Mouse (Mus musculus) heart, adult 11 months (tissue): ENCODE results near the gene Epm2aip1.

ENCODE experiments used
- DNase-seq: peaks from one replicate; pipeline ENCODE4 v3.0.0; 2022

Epm2aip1 gene

DNA sequence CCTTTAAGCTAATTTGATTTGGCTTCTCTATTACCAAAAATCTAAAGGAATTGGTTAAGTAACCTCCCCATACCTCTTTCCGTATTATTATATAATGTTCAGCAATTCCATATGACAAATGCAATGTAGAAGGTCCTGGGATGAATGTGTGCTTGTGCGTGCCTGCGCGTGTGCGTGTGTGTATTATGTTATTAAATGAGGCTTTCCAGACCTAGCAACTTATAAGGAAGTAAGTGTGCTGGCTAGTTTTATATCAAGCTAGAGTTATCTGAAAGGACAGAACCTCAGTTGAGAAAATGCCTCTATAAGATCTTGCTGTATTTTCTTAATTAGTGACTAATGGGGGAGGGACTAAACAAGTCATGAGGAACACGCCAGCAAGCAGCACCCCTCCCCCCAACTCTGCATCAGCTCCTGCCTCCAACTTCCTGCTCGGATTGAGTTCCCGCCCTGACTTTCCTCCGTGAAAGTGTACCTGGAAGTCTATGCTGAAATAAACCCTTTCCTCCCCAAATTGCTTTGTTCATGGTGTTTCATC lies 17.6 kb downstream of the Epm2aip1 start:
- peak; percentile 89 for DNase-seq

DNA sequence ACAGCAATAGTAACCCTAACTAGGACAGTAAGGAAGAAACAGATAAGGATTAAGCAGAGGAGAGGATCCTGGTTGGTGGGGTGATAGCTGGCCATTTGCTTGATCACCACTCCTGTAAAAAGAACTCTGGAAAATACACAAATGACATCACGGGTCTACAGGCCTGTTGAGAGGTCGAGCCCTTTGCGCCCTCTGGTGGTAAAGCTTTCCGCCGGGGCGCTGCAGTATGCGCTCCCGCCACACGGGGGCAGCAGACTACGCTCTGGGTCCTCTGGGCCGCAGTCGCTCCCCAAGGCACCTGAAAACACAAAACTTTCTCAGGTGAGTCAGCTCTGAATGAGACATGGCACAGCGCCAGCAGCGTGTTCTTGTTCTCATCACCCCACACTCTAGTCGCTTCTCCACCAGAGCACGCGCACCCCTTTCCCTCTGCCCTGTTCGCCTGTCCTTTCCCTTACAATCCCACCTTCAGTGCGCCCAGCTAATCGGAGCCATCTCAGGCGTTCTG lies 18.2 kb downstream of the Epm2aip1 start:
- DNase-seq = peak; percentile 98

DNA sequence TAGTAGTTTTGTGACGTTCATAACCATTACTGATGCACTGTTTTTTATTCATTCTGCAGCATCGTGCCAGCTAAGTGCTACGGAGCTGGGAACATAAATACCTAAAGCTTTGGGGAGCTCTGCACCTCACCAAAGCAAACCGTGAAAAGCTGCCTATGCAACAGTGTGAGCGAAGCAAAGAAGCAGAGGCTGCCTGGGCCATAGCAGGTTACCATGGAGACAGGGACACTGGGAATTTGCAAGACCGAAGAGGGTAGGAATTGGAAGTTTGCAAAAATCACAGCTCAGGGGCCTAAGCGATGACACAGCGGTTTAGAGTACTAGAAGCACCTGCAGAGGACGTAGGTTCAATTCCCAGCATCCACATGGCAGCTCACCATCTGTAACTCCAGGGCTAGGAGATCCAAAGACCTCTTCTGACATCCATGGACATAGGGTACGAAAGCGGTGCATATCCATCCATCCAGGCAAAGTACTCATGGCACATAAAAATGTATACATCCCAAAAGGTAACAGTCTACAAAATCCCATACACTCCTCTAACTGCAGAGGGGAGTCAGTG lies 18.9 kb downstream of the Epm2aip1 start:
- peak; percentile 80 for DNase-seq

DNA sequence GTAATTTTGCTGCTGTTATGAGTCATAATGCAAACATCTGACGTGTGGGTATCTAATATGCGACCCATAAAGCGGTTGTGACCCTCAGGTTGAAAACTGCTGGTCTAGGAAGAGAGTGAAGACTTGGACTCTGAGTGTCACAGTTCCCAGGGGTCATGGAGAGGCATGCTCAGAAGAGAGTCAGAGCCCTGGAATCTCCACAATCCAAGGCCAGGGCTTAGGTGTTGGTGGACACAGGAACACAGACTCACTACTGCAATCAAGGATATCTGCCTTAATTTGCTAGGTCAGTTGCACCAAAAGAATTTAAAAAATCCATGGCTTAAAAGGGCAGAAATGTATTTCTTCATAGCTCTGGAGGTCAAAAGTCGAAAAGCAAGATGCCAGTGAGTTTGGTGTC lies 21.5 kb downstream of the Epm2aip1 start:
- peak; percentile 36 for DNase-seq

DNA sequence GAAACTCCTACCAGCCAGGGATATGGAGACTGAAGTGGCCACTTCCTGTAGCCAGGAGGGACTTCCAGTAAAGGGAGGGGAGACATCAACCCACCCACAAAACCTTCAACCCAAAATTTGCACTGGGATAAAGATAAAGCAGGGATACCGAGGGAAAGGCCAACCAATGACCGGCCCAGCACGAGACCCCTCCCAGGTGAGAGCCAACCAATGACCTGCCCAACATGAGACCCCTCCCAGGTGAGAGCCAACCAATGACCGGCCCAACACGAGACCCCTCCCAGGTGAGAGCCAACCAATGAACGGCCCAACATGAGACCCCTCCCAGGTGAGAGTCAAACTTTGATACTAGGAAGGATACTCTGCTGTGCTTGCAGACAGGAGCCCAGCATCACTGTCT lies 23.2 kb downstream of the Epm2aip1 start:
- peak; percentile 86 for DNase-seq

DNA sequence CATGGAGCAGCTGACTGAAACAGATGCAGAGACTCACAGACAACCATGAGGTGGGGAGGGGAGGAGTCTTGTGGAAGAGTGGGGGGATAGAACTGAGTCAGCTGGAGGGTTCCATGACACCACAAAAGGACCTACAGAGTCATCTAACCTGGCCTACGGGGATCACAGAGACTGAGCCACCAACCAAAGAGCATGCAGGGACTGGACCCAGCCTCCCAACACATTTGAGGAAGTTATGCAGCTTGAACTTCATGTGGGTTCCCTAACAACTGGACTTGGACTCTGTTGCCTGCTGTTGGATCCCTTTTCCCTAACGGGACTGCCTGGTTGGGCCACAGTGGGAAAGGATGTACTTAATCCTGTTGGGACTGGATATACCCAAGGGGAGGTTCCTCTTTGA lies 23.6 kb downstream of the Epm2aip1 start:
- DNase-seq = peak; percentile 66

DNA sequence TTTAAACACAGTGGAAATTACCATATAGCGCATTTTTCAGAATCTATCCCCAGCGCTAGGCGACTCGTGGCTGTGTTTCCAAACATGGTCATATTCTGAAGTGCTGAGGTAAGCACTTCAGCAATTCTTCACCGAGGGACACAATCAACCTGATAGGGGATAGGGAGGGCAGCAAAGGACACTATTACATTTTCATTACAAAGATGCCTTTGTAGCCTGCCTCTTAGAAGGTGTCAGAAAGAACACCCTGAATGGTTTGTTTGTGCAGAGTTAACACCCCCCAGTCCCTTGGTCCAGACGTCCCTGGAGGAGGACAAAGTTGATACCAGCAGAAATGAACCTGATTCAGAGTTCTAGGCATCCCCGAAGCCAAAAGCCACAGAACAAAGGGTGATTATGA lies 24.7 kb downstream of the Epm2aip1 start:
- DNase-seq = peak; percentile 69

DNA sequence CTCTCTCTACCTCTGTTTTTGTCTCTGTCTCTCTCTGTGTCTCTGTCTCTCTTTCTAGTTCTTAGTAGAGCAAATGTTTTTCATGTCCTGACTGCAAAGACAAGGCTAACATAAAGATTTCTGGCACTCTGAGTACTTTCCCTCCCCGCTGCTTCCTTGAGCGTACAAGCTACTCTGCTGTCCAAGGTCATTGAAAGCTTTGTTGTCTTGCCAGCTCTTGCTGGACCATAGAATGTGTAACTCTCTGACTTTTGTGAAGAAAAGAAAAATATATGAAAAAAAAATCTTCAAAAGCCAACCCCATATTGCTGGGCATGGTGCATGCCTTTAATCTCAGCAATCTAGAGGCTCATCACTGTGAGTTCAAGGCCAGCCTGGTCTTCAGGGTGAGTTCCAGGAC lies 26.9 kb downstream of the Epm2aip1 start:
- peak; percentile 25 for DNase-seq

DNA sequence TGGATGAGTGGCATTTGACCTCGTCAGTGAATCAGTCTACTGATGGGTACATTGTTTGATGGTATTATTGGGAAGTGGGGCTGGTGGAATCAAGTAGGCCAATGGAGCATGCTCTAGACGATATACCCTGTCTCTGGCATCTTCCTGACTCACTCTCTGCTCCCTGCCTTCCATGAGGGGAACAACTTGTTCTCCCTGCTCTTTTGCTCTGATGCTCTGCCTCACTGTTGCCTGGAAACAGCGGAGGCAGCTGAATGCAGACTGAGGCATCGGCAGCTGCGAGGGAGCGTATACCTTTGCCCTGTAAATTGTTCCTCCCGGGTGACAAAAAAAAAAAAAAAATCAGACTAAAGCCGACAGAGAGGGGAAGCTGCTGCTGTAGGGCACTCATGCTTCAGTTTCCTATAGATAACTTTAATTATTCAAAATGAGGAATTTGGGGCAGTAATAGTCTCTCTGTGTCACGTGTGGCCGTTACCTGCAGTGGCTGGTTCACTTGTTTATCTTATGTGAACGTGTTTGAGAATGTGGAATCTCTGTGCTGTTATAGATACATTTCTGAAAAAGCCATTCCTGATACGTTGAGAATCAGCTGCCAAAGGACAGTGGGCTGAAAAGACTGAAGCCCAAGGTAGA lies 30.6 kb downstream of the Epm2aip1 start:
- peak; percentile 61 for DNase-seq

DNA sequence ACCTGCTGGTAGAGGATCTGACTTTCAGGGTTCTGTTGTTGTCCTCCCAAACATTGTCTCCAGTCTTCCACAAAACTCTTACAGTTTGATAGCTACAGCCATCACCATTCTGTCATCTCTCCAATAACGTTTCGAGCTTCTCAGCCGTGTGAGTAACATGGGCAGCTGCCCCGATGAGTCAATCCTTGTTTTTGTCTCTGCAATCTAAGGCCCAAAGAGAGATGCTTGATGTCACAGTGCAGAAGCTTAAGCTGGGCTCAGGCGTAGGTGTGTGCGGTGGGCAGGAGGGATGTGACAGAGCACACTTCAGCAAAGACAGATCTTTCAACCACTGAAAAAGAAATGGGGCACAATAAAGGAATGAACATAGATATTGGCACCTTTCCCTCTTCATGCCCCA lies 32.3 kb downstream of the Epm2aip1 start:
- DNase-seq = no peak

DNA sequence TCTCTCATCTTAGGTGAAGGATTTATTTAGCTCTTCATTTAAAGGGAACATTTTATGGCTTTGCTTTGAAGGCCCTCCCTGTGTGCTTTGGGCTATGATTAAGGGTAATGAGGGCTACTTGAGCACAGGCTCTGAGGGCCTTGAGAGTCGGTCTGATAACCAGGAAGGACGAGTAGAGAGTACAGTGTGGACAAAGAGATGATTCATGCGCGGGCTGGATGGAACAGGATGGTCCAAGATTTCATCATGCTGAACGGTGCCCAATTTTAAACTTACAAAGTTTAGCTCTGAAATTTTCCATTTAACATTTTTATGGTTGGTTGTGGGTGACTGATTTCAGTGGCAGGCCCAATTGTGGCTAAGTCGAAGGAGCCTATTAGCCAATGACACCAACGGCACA lies 34.4 kb downstream of the Epm2aip1 start:
- peak; percentile 34 for DNase-seq

DNA sequence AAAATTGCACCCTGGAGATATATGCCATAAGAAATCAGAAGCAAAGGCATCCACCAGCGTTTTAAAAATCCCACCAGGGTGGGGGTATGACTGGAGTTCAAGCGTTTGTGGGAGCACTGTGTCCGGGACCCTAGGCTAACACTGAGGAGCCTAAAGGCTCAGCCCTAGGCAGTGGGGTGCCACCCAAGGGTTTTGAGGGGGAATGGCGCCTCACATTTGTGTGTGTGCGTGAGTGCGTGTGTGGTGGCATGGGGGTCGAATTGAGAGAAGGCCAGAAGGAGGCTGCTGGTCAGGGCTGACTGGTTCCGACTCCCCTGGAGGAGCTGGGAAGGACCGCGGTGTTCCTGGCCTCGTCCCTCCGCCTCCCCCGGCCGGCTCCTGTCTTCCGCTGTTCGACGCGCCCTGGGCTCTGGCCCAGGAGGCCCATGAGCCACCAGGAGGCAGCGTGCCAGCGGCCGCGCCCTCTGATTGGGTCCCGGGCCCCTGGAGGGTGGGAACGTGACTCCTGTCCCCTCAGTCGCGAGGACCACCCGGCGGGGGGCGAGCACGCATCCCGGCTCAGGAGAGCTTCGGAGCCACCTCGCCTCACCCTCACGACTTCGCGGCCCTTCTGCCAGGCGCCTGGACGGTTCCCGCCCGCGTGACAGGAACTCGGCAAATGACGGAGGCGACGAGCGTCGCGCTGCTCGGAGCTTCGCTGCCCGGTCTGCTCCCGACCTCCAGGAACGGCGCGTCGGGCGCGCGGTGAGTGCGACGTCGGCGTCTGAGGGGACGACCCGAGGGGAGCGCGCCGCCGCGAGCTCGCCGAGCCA lies 39.5 kb downstream of the Epm2aip1 start, which contains the start of gene Trank1:
Gene Trank1, plus strand, starts transcription at position 709 of the 812 bp plus-strand sequence.
- DNase-seq = peak; percentile 76

DNA sequence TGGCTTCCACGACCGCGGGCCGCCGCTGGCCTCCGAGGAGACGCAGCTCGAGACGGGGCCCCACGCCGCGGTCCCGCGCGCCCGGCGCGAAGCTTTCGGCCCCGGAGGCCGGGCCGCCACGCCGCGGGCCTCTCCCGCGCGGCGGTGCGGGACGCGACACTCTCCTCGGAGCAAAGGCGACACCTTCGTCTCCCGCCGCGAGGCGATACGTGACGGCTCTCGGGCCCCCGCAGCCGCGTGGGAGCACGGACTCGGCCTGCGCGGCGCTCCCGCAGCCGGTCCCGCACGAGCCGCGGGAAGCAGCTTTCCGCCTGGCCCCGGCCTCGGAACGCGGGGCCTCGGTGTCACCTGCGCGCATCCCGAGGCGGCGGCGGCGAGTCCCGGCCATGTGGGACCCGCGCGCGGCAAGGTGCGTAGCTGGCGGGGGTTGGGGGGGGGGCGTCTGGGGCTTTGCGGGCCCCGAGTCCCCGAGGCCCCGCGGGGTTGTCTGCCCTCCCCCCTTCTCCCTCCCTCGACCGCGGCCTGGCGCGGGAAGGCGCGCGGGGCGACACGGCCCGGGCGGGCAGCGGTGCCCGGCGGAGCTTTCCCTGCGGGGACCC lies 40.2 kb downstream of the Epm2aip1 start:
- DNase-seq = peak; percentile 27

DNA sequence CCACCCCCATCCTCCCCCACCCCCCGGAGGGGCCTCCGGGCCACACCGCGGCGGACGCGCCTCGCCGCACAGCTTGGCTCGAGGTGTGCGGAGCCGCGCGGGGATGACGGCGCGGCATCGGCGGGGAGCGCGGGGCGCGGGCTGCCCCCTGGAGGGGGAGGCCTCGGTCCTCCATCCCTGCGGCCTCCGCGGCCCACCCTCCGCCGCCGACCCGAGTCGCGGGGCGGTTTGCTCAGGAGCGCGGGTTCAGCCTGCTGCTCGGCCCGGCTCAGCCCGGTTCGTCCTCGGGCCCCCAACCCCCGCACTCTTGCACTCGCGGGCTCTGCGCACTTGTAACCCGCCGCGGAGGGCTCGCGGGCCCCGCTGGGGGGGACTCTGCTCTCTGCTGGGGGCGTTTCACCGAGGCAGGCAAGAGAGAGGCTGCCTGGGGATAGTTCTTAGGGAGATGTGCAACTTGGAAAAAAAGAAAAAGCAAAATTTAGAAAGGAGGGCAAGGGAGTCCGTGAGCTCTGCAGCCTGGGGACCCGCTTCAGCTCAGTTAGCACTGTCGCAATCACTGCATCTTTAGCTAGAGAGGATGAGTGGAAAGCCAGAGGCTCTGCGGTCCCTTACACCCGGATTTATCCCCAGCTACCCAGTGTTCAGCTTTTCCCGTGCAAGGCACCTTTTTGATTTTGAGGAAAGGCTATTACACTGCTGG lies 40.9 kb downstream of the Epm2aip1 start:
- peak; percentile 75 for DNase-seq

DNA sequence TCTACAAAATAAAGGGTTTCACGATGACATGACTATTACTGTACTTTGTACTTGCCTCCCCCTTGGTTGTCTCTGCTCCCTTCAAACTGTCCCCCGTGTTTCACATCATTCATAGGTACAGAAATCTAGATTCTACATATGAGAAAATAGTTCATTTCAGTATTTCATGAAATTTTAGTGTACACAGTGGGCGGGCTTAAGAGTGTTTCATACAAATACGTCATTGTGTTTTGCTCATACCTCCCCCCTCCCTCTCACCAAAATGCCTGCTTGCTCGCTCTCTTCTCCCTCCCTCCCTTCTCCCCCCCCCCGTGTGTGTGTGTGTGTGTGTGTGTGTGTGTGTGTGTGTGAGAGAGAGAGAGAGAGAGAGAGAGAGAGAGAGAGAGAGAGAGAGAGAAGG lies 41.6 kb downstream of the Epm2aip1 start:
- DNase-seq = peak; percentile 24

DNA sequence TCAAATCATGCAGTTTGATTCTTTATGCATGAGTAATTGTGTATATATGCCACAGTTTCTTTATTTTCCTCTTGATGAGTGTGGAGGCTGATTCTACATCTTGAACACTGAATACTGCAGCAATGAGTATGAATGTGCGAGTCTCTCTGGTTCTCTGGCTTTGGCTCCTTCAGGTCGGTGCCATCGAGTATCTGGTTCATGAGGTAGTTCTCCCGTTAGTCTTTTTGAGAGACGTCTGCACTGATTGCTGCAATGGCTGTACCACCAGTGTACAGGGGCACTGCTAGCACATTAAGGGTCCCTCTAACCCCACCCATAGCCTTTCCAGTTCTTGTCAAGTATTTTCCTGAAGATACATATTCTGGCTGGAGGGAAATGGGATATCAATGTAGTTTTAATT lies 42.1 kb downstream of the Epm2aip1 start:
- no peak for DNase-seq

DNA sequence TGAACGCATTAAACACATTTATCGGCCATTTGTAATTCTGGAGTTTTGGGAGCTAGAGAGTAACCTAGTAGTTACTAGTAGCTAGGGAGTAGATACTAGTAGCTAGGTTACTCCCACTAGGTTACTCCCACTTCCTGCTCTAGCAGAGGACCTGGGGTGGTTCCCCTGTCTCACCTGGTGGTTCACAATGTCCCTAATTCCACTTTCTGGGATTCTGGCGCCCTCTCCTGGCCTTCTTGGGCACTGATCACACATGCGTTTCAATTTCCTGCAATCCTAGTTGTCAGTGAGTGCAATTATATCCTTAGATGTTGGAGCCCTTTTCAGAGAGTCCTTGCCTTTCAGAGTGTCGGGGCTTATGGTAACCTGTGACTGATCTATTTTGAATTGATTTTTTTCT lies 42.5 kb downstream of the Epm2aip1 start:
- DNase-seq = peak; percentile 73

DNA sequence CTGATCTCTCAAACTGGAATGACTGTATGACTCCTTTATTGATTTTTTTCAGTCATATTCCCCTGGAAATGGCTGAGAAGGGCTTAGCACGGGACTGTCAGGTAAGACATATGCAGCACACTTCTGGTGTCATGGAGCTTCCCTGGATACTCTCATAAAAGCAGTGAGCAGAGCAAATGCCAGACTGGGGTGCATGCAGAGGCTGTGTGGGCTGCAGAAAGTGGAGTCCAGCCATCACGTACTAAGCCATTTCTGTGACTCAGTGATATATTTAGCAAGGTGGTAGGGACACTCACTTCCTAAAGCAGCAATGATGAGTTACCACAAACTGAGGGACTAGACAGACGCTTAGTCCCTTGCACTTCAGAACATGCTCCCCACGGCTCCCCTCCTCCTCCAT lies 49.2 kb downstream of the Epm2aip1 start:
- peak; percentile 40 for DNase-seq

DNA sequence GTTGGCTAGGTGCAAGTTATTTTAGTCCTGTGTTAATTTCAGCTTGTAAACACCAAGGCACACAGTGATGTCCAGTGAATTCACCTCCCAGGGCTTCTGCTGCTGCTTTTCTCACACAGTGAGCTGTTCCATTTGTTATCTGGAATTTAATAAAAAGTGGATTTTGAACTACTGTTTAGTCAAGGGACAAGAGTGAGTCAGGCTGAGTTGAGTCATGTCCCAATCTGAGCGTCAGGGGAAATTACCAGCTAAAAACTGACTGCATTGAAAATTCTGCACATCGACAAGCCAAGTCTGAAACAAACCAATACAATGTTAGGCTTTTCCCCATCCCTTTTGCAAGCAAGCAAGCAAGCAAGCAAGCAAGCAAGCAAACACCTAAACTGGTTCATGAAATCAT lies 53.2 kb downstream of the Epm2aip1 start:
- peak; percentile 52 for DNase-seq
